Mouse (Mus musculus) neural tube, embryonic 14.5 days (tissue): ENCODE measurements around the gene Ralb. TPM values are rescaled to one million over a fixed set of nuclear protein-coding genes. Genes with fewer than 3 reads are reported as not detected.
A peak's percentile ranks its signal among the peaks of the same experiment; 100 is the strongest.

Experiments
- ATAC-seq: fragments of 200-750 bp; cut with Nextera tagmentation; 2 replicates; pipeline ENCODE4 v1.8.0; 2017; ENCODE audit warnings: low read depth, mild to moderate bottlenecking, moderate TSS enrichment, moderate library complexity
- H3K27ac ChIP-seq: fragments of 300-500 bp; sonication (generic); 2 replicates; pipeline ENCODE4 v1.5.1; 2014; ENCODE audit warnings: low read depth, mild to moderate bottlenecking, control low read depth, low read length, moderate library complexity, mixed read lengths
- H3K27me3 ChIP-seq: fragments of 300-500 bp; sonication (generic); 2 replicates; pipeline ENCODE4 v1.6.1; 2014; ENCODE audit warnings: low read length; ENCODE audit not compliant: control insufficient read depth, insufficient read depth
- H3K36me3 ChIP-seq: fragments of 300-500 bp; sonication (generic); 2 replicates; pipeline ENCODE4 v1.6.1; 2014; ENCODE audit warnings: low read length, mixed read lengths; ENCODE audit not compliant: control insufficient read depth, insufficient read depth
- H3K4me1 ChIP-seq: fragments of 300-500 bp; sonication (generic); 2 replicates; pipeline ENCODE4 v1.6.1; 2014; ENCODE audit warnings: low read length; ENCODE audit not compliant: control insufficient read depth, insufficient read depth
- H3K4me2 ChIP-seq: fragments of 300-500 bp; sonication (generic); 2 replicates; pipeline ENCODE4 v1.6.1; 2014; ENCODE audit warnings: mild to moderate bottlenecking, low read depth, low read length, control low read depth
- H3K4me3 ChIP-seq: fragments of 300-500 bp; sonication (generic); 2 replicates; pipeline ENCODE4 v1.5.1; 2014; ENCODE audit warnings: low read depth, low read length, control low read depth, mixed read lengths
- H3K9ac ChIP-seq: fragments of 300-500 bp; sonication (generic); replicated peaks from 2 replicates; pipeline ENCODE4 v1.6.1; 2014; ENCODE audit warnings: low read depth, mild to moderate bottlenecking, control low read depth, low read length, mixed read lengths
- H3K9me3 ChIP-seq: fragments of 300-500 bp; sonication (generic); 2 replicates; pipeline ENCODE4 v1.6.1; 2016; ENCODE audit warnings: low read length; ENCODE audit not compliant: control insufficient read depth
- WGBS: fragments of 180-500 bp; shearing (Covaris S2); extraction: QIAGEN DNeasy Blood & Tissue Kit; methylation state at CpG from one replicate; pipeline ENCODE4 v1.1.7; 2014; 5-methylcytosine and 5-hydroxymethylcytosine counted together
- polyA plus RNA-seq: library from polyadenylated mRNA; unstranded; fragments of >200 nt; fragmentation: Nextera tagmentation; extraction: Ambion mirVana; gene quantifications from 2 replicates; pipeline ENCODE4 v1.2.1, GENCODE M21; 2014

Gene Ralb
- polyA plus RNA-seq, 1 experiment from 2014 or later = 35.8 TPM

GRCm38 (mm10) chr1:119479641-119480040 lies 25.0 kb downstream of the Ralb start:
- no peak for ATAC-seq
- H3K9ac ChIP-seq = no peak overlapping the region
- no peaks in the 10 kb centered on the region for H3K4me1 ChIP-seq
- H3K4me3 ChIP-seq = no peak overlapping the region
- no peaks in the 10 kb centered on the region for H3K27me3 ChIP-seq
- WGBS = 88% methylated on average over 4 of the region's 4 CpGs
- no peak overlapping the region for H3K27ac ChIP-seq
- H3K9me3 ChIP-seq = no peaks in the 10 kb centered on the region
- no peaks in the 10 kb centered on the region; the same call in 1 of the 2 replicates for H3K36me3 ChIP-seq
- H3K4me2 ChIP-seq = no peak overlapping the region

- H3K4me2 ChIP-seq = no peak overlapping the region
- no peak overlapping the region for H3K9ac ChIP-seq
- no peaks in the 10 kb centered on the region for H3K4me1 ChIP-seq
- H3K27me3 ChIP-seq = no peaks in the 10 kb centered on the region
- no peak overlapping the region for H3K27ac ChIP-seq
- 86% methylated on average over 7 of the region's 7 CpGs for WGBS
- no peaks in the 10 kb centered on the region; the same call in 1 of the 2 replicates for H3K36me3 ChIP-seq
- no peak overlapping the region for H3K4me3 ChIP-seq
- H3K9me3 ChIP-seq = no peaks in the 10 kb centered on the region
- no peak for ATAC-seq
Observed at GRCm38 (mm10) chr1:119476905-119477353, 27.7 kb downstream of the Ralb start.

- H3K9me3 ChIP-seq = no peaks in the 10 kb centered on the region
- H3K9ac ChIP-seq = no peak overlapping the region
- H3K36me3 ChIP-seq = peaks cover 7% of the 10 kb centered on the region; the same call in 1 of the 2 replicates
- no peak for ATAC-seq
- WGBS = 96% methylated on average over 7 of the region's 7 CpGs
- no peaks in the 10 kb centered on the region for H3K4me1 ChIP-seq
- H3K27me3 ChIP-seq = no peaks in the 10 kb centered on the region
- H3K4me3 ChIP-seq = no peak overlapping the region
- no peak overlapping the region for H3K27ac ChIP-seq
- no peak overlapping the region for H3K4me2 ChIP-seq
Observed at GRCm38 (mm10) chr1:119474671-119475070, 29.9 kb downstream of the Ralb start.

GRCm38 (mm10) chr1:119472648-119473047 lies 31.9 kb downstream of the Ralb start:
- Histone ChIP-seq H3K27me3 (no peaks in the 10 kb centered on the region), H3K27ac (no peak overlapping the region), H3K4me1 (no peaks in the 10 kb centered on the region), H3K4me2 (no peak overlapping the region), H3K36me3 (peaks cover 7% of the 10 kb centered on the region; the same call in 1 of the 2 replicates), H3K4me3 (no peak overlapping the region), H3K9ac (no peak overlapping the region), H3K9me3 (no peaks in the 10 kb centered on the region)
- ATAC-seq = no peak
- 54% methylated on average over 11 of the region's 11 CpGs for WGBS

GRCm38 (mm10) chr1:119471793-119472396 lies 32.7 kb downstream of the Ralb start:
- Histone ChIP-seq H3K4me2 (no peak overlapping the region), H3K27me3 (no peaks in the 10 kb centered on the region), H3K9me3 (no peaks in the 10 kb centered on the region), H3K4me1 (no peaks in the 10 kb centered on the region), H3K9ac (no peak overlapping the region), H3K36me3 (peaks cover 7% of the 10 kb centered on the region; the same call in 1 of the 2 replicates), H3K4me3 (no peak overlapping the region), H3K27ac (no peak overlapping the region)
- ATAC-seq = no peak
- WGBS = 63% methylated on average over 14 of the region's 14 CpGs

GRCm38 (mm10) chr1:119463386-119463785 lies 41.2 kb downstream of the Ralb start:
- no peak overlapping the region for H3K9ac ChIP-seq
- H3K9me3 ChIP-seq = no peaks in the 10 kb centered on the region
- H3K27ac ChIP-seq = no peak overlapping the region
- ATAC-seq = no peak
- H3K4me2 ChIP-seq = no peak overlapping the region
- H3K4me3 ChIP-seq = no peak overlapping the region
- H3K27me3 ChIP-seq = no peaks in the 10 kb centered on the region
- 41% methylated on average over 2 of the region's 2 CpGs for WGBS
- H3K4me1 ChIP-seq = no peaks in the 10 kb centered on the region
- no peaks in the 10 kb centered on the region for H3K36me3 ChIP-seq

GRCm38 (mm10) chr1:119460062-119460461 lies 44.5 kb downstream of the Ralb start:
- Histone ChIP-seq H3K9ac (no peak overlapping the region), H3K9me3 (no peaks in the 10 kb centered on the region), H3K27ac (no peak overlapping the region), H3K4me2 (no peak overlapping the region), H3K27me3 (no peaks in the 10 kb centered on the region), H3K4me1 (peaks cover 9% of the 10 kb centered on the region; the same call in 1 of the 2 replicates), H3K36me3 (no peaks in the 10 kb centered on the region), H3K4me3 (no peak overlapping the region)
- no peak for ATAC-seq
- WGBS = 66% methylated on average over 2 of the region's 2 CpGs

GRCm38 (mm10) chr1:119457993-119458605 lies 46.5 kb downstream of the Ralb start:
- Histone ChIP-seq H3K27ac (no peak overlapping the region), H3K36me3 (no peaks in the 10 kb centered on the region), H3K9me3 (no peaks in the 10 kb centered on the region), H3K9ac (no peak overlapping the region), H3K4me2 (peak overlapping the region; percentile 12; the same call in 1 of the 2 replicates), H3K27me3 (no peaks in the 10 kb centered on the region), H3K4me3 (no peak overlapping the region), H3K4me1 (peaks cover 12% of the 10 kb centered on the region; the same call in 1 of the 2 replicates)
- 11% methylated on average over 10 of the region's 10 CpGs for WGBS
- ATAC-seq = peak; percentile 33

GRCm38 (mm10) chr1:119457528-119457855 lies 47.1 kb downstream of the Ralb start:
- Histone ChIP-seq H3K4me2 (peak overlapping the region; percentile 27; the same call in 1 of the 2 replicates), H3K9ac (0 out of 2 replicates have a peak overlapping the region, but pooled peaks have one; percentile 8), H3K36me3 (no peaks in the 10 kb centered on the region), H3K4me3 (no peak overlapping the region), H3K9me3 (no peaks in the 10 kb centered on the region), H3K27ac (no peak overlapping the region), H3K27me3 (no peaks in the 10 kb centered on the region), H3K4me1 (peaks cover 12% of the 10 kb centered on the region; the same call in 1 of the 2 replicates)
- WGBS = 40% methylated on average over 5 of the region's 5 CpGs
- peak; percentile 47 for ATAC-seq
